Comparison of ENCODE assay signal across 25 mouse cellular contexts in the genomic region with DNA sequence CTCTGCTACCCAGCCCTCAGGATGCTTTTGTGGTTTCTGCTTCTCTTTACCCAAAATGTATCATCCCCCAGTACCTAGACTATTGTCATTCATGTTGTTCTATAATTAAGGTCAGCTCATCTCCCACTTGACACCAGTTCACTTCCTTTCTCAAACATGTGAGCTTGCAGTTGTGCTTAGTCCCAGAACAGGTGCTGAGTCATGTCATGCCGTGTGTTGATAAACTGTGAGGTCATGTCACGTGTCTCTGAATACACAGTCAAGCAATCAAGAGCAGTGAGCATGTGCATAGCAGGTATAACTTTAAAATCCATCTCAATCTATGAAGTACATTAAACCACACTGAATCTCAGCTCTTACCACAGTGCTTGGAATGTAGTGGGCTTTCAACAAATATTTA.
DNase-seq lines count a peak whose midpoint lies in the region; ATAC-seq and TF ChIP-seq lines count a peak whose summit lies in the region.
"Had no signal": no experiment of that assay in that cellular context is flagged by ENCODE, and none has a peak within 500 bp of the region (broad histone marks: within the 10 kb centered on the region; RNA-seq: fewer than 3 reads in every experiment).

No protein-coding gene starts in this region.

- no peak overlapping the region for H3K9ac ChIP-seq in liver, adult 2 months (ENCODE audit: low read depth, low read length)
- H3K9ac ChIP-seq in liver, embryonic 12.5 days, result no peak overlapping the region
- H3K9ac ChIP-seq in midbrain, postnatal 0 days (replicated peaks; ENCODE audit: low read length, poor library complexity, severe bottlenecking), result no peak overlapping the region
- H3K9ac ChIP-seq: embryonic facial prominence, embryonic 13.5 days; forebrain, embryonic 12.5 days; heart, embryonic 15.5 days; hindbrain, embryonic 14.5 days; neural tube, embryonic 15.5 days had no signal

- H3K27me3 ChIP-seq in liver, adult 2 months (ENCODE audit: control insufficient read depth, insufficient read depth, low read length), result no peaks in the 10 kb centered on the region
- no peaks in the 10 kb centered on the region for H3K27me3 ChIP-seq in liver, embryonic 12.5 days (replicated peaks)
- H3K27me3 ChIP-seq in myocyte (ENCODE audit: control insufficient read depth, insufficient read depth, insufficient read length), result no peaks in the 10 kb centered on the region
- H3K27me3 ChIP-seq in cerebellum, adult 2 months (ENCODE audit: control insufficient read depth, insufficient read depth, low read length), result no peaks in the 10 kb centered on the region
- H3K27me3 ChIP-seq in midbrain, postnatal 0 days (ENCODE audit: insufficient read depth, low read length), result no peaks in the 10 kb centered on the region
- H3K27me3 ChIP-seq: embryonic facial prominence, embryonic 13.5 days; forebrain, embryonic 12.5 days; heart, embryonic 15.5 days; megakaryocyte, embryonic 14.5 days; neural tube, embryonic 15.5 days had no signal

- WGBS in liver, adult 2 months, result 76% methylated on average over 2 of the region's 2 CpGs
- 42% methylated on average over 2 of the region's 2 CpGs for WGBS in liver, embryonic 12.5 days (ENCODE audit: insufficient replicate concordance)
- 82% methylated on average over 2 of the region's 2 CpGs for WGBS in cerebellum, adult 2 months
- WGBS in midbrain, postnatal 0 days, result 99% methylated on average over 2 of the region's 2 CpGs

- H3K27ac ChIP-seq in liver, adult 2 months (replicated peaks; ENCODE audit: insufficient read depth, low read depth, low read length), result no peak overlapping the region
- H3K27ac ChIP-seq in liver, embryonic 12.5 days, result no peak overlapping the region
- H3K27ac ChIP-seq in cerebellum, adult 2 months (ENCODE audit: insufficient read depth, low read length), result no peak overlapping the region
- no peak overlapping the region for H3K27ac ChIP-seq in midbrain, postnatal 0 days (ENCODE audit: low read depth, low read length)
- H3K27ac ChIP-seq: embryonic facial prominence, embryonic 13.5 days; forebrain, embryonic 12.5 days; heart, embryonic 15.5 days; hindbrain, embryonic 14.5 days; kidney, postnatal 0 days; neural tube, embryonic 15.5 days had no signal

- no peak for TF ChIP-seq POLR2A in liver, adult 2 months (IDR thresholded peaks at IDR 0.05; ENCODE audit: extremely low read depth, insufficient read depth, low read length)
- no peak for TF ChIP-seq POLR2A in myocyte (IDR thresholded peaks at IDR 0.05; ENCODE audit: insufficient read length, low read depth)
- no peak for TF ChIP-seq POLR2A in cerebellum, adult 2 months (IDR thresholded peaks at IDR 0.05; ENCODE audit: borderline replicate concordance, insufficient read depth, low read length)

- no peak overlapping the region for H3K4me3 ChIP-seq in liver, adult 2 months (ENCODE audit: insufficient read depth, low read depth, low read length)
- H3K4me3 ChIP-seq in liver, embryonic 12.5 days, result no peak overlapping the region
- no peak overlapping the region for H3K4me3 ChIP-seq in myocyte
- no peak overlapping the region for H3K4me3 ChIP-seq in cerebellum, adult 2 months (replicated peaks; ENCODE audit: insufficient read depth, low read depth, low read length)
- H3K4me3 ChIP-seq in midbrain, postnatal 0 days (ENCODE audit: low read depth, low read length), result no peak overlapping the region
- H3K4me3 ChIP-seq: embryonic facial prominence, embryonic 13.5 days; erythroblast, embryonic 14.5 days; forebrain, embryonic 12.5 days; heart, embryonic 15.5 days; megakaryocyte, embryonic 14.5 days; neural tube, embryonic 15.5 days had no signal

- H3ac ChIP-seq in myocyte (ENCODE audit: control insufficient read depth, insufficient read length), result no peak overlapping the region

- no peaks in the 10 kb centered on the region for H3K79me2 ChIP-seq in liver, adult 2 months (ENCODE audit: control insufficient read depth, insufficient read depth, low read length)
- no peaks in the 10 kb centered on the region for H3K79me2 ChIP-seq in myocyte (ENCODE audit: control insufficient read depth, insufficient read depth)

- H3K4me2 ChIP-seq in liver, embryonic 12.5 days, result no peak overlapping the region
- no peak overlapping the region for H3K4me2 ChIP-seq in myocyte (ENCODE audit: low read depth)
- no peak overlapping the region for H3K4me2 ChIP-seq in midbrain, postnatal 0 days (ENCODE audit: low read depth, low read length, poor library complexity, severe bottlenecking)
- H3K4me2 ChIP-seq: embryonic facial prominence, embryonic 13.5 days; forebrain, embryonic 12.5 days; heart, embryonic 15.5 days; hindbrain, embryonic 14.5 days; liver, embryonic 11.5 days; neural tube, embryonic 15.5 days had no signal

- no peaks in the 10 kb centered on the region for H3K9me3 ChIP-seq in liver, embryonic 12.5 days (replicated peaks)
- H3K9me3 ChIP-seq in midbrain, postnatal 0 days (ENCODE audit: low read length), result no peaks in the 10 kb centered on the region
- H3K9me3 ChIP-seq: embryonic facial prominence, embryonic 13.5 days; forebrain, embryonic 12.5 days; heart, embryonic 15.5 days; megakaryocyte, embryonic 14.5 days; neural tube, embryonic 15.5 days had no signal

- H3K4me1 ChIP-seq in liver, adult 2 months (ENCODE audit: control insufficient read depth, insufficient read depth, low read length), result no peaks in the 10 kb centered on the region
- H3K4me1 ChIP-seq in liver, embryonic 12.5 days, result no peaks in the 10 kb centered on the region
- no peaks in the 10 kb centered on the region for H3K4me1 ChIP-seq in cerebellum, adult 2 months (ENCODE audit: control insufficient read depth, insufficient read depth, low read length)
- no peaks in the 10 kb centered on the region for H3K4me1 ChIP-seq in midbrain, postnatal 0 days (ENCODE audit: insufficient read depth, low read length)
- H3K4me1 ChIP-seq: embryonic facial prominence, embryonic 13.5 days; forebrain, embryonic 12.5 days; heart, embryonic 15.5 days; neural tube, embryonic 15.5 days had no signal

- no peak for ATAC-seq in liver, embryonic 12.5 days
- no peak for ATAC-seq in megakaryocyte, adult 5-6 weeks (ENCODE audit: poor library complexity, severe bottlenecking)
- no peak for ATAC-seq in midbrain, postnatal 0 days (ENCODE audit: low FRiP score)

- H3K36me3 ChIP-seq in liver, adult 2 months (ENCODE audit: control insufficient read depth, insufficient read depth, low read length), result no peaks in the 10 kb centered on the region
- no peaks in the 10 kb centered on the region for H3K36me3 ChIP-seq in liver, embryonic 12.5 days
- H3K36me3 ChIP-seq in myocyte (ENCODE audit: control insufficient read depth, insufficient read depth), result no peaks in the 10 kb centered on the region
- no peaks in the 10 kb centered on the region for H3K36me3 ChIP-seq in midbrain, postnatal 0 days (ENCODE audit: insufficient read depth, low read length)
- H3K36me3 ChIP-seq: embryonic facial prominence, embryonic 13.5 days; forebrain, embryonic 12.5 days; heart, embryonic 15.5 days; neural tube, embryonic 15.5 days had no signal

- DNase-seq in liver, adult 2 months (ENCODE audit: extremely low read depth, low read depth, low spot score), result peak; percentile 6
- DNase-seq in T-cell, adult 2 months (ENCODE audit: low spot score), result peak; percentile 13
- no peak for DNase-seq in cerebellum, adult 2 months
- no peak for DNase-seq in midbrain, postnatal 0 days (ENCODE audit: low spot score)
- DNase-seq: adrenal gland, postnatal 25 days; cerebellum, adult 9-11 months; gastrocnemius, postnatal 36 days; heart, postnatal 36 days; kidney, adult 2 months; lung, adult 18-20 months; lung, postnatal 14 days; midbrain, embryonic 14.5 days; right cerebral cortex, adult 18-20 months had no signal

- TF ChIP-seq CTCF in liver, adult 2 months (IDR thresholded peaks at IDR 0.05; ENCODE audit: low read depth, low read length), result no peak
- TF ChIP-seq CTCF in cerebellum, adult 2 months (IDR thresholded peaks at IDR 0.05; ENCODE audit: borderline replicate concordance, insufficient read depth, low read depth, low read length), result no peak
- no peak for TF ChIP-seq CTCF in midbrain, postnatal 0 days (IDR thresholded peaks at IDR 0.05)

TF ChIP-seq in myocyte, 11 proteins besides CTCF, POLR2A, EP300 and RAD21:
- no peak for TF ChIP-seq MAX (IDR thresholded peaks at IDR 0.05; ENCODE audit: low read depth)
- TF ChIP-seq E2F4 (IDR thresholded peaks at IDR 0.05; ENCODE audit: insufficient read depth), result no peak
- TF ChIP-seq USF1 (IDR thresholded peaks at IDR 0.05; ENCODE audit: low read depth), result peak; percentile 26
- TF ChIP-seq REST (IDR thresholded peaks at IDR 0.05; ENCODE audit: insufficient read depth, insufficient read length), result no peak
- no peak for TF ChIP-seq POLR2AphosphoS2 (IDR thresholded peaks at IDR 0.05; ENCODE audit: insufficient read length, low read depth)
- no peak for TF ChIP-seq SRF (IDR thresholded peaks at IDR 0.05; ENCODE audit: control insufficient read depth, insufficient read length, low read depth)
- TF ChIP-seq MYOG (IDR thresholded peaks at IDR 0.05; ENCODE audit: control insufficient read depth in 1 of 3, insufficient read depth in 1 of 3, insufficient read length in 2 of 3, low read depth in 2 of 3), result no peak

Comparison
In these comparisons a context has a peak if more than half of its experiments do, and no peak if none do; other contexts are left out.
1. DNase-seq: peak in liver, adult 2 months (single experiment) and T-cell, adult 2 months (single experiment); none in cerebellum, adult 2 months (0 of 2) and midbrain, postnatal 0 days (single experiment).